Mouse (Mus musculus): Measurements from ENCODE around the gene Aff2. TPM values are rescaled to one million over a fixed set of nuclear protein-coding genes. Genes with fewer than 3 reads are reported as not detected.

Gene Aff2
- 3.7 and 16.3 TPM in 2 replicates for polyA plus RNA-seq (2021; fragmentation: Nextera tagmentation)
- long read RNA-seq, experiment 1, partial matches to known transcripts: 2 of 3 reads
- long read RNA-seq, experiment 1, other reads (novel, unspliced or antisense): 1 of 3 reads
- long read RNA-seq, experiment 2, partial matches to known transcripts: 2 of 3 reads
- long read RNA-seq, experiment 2, other reads (novel, unspliced or antisense): 0 of 3 reads

GRCm38 (mm10) chrX:69360238-69361054, at the start of gene Aff2:
Gene Aff2, plus strand, starts transcription at chrX:69360294.

